Mouse (Mus musculus) lung, embryonic 15.5 days (tissue): ENCODE results near the gene Scube3. TPM values are rescaled to one million over a fixed set of nuclear protein-coding genes. Genes with fewer than 3 reads are reported as not detected.
A peak's percentile ranks its signal among the peaks of the same experiment; 100 is the strongest.
"Not testable (repeated sequence)": the region's sequence is repeated elsewhere in the genome, so short reads cannot be mapped to it uniquely, and the experiment has no call there.

Source experiments
- ATAC-seq: fragments of 200-750 bp; cut with Nextera tagmentation; 2 replicates; pipeline ENCODE4 v1.8.0; 2017; ENCODE audit warnings: moderate number of reproducible peaks, borderline replicate concordance; ENCODE audit not compliant: low FRiP score, low TSS enrichment; ENCODE audit errors: extremely low read depth
- H3K27ac ChIP-seq: fragments of 300-500 bp; sonication (generic); 2 replicates; pipeline ENCODE4 v1.5.1; 2015; ENCODE audit warnings: moderate library complexity, mild to moderate bottlenecking, inconsistent platforms
- H3K27me3 ChIP-seq: fragments of 300-500 bp; sonication (generic); 2 replicates; pipeline ENCODE4 v1.6.1; 2015; ENCODE audit warnings: inconsistent platforms
- H3K36me3 ChIP-seq: fragments of 300-500 bp; sonication (generic); 2 replicates; pipeline ENCODE4 v1.6.1; 2015; ENCODE audit warnings: inconsistent platforms
- H3K4me1 ChIP-seq: fragments of 300-500 bp; sonication (generic); 2 replicates; pipeline ENCODE4 v1.6.1; 2015; ENCODE audit warnings: inconsistent platforms
- H3K4me2 ChIP-seq: fragments of 300-500 bp; sonication (generic); 2 replicates; pipeline ENCODE4 v1.6.1; 2015; ENCODE audit warnings: inconsistent platforms, mild to moderate bottlenecking, moderate library complexity
- H3K4me3 ChIP-seq: fragments of 300-500 bp; sonication (generic); 2 replicates; pipeline ENCODE4 v1.5.1; 2015; ENCODE audit warnings: mild to moderate bottlenecking, inconsistent platforms
- H3K9ac ChIP-seq: fragments of 300-500 bp; sonication (generic); 2 replicates; pipeline ENCODE4 v1.6.1; 2015; ENCODE audit warnings: inconsistent platforms
- H3K9me3 ChIP-seq: fragments of 300-500 bp; sonication (generic); 2 replicates; pipeline ENCODE4 v1.6.1; 2016; ENCODE audit warnings: inconsistent platforms
- WGBS: fragments of 180-500 bp; shearing (Covaris S2); methylation state at CpG from one replicate; pipeline ENCODE4 v1.1.7; 2015; 5-methylcytosine and 5-hydroxymethylcytosine counted together
- polyA plus RNA-seq: library from polyadenylated mRNA; unstranded; fragments of >200 nt; fragmentation: Nextera tagmentation; extraction: Ambion mirVana; gene quantifications from 2 replicates; pipeline ENCODE4 v1.2.1, GENCODE M21; 2015

The Scube3 gene
- polyA plus RNA-seq, 1 experiment from 2014 or later: 1.7 TPM

DNA sequence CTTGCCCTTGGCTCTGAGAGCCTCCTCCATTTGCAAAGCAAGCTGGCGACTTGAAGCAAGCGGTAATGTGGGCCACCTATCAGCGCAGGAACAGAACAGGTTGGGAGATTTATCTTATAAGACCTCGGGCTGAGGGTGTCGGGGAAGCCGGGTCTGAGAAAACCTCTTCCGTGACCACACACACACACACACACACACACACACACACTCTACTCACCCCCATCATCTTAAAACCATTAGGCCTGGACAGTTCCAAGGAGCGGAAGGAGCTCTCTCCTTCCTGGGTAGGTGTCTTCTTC lies 66.3 kb downstream of the Scube3 start:
- 78% methylated on average over 8 of the region's 8 CpGs for WGBS
- no peak overlapping the region for H3K27ac ChIP-seq
- ATAC-seq: no peak

GRCm38 (mm10) chr17:28209457-28210110 lies 67.6 kb downstream of the Scube3 start:
- ATAC-seq: no peak
- WGBS: 61% methylated on average over 4 of the region's 4 CpGs
- Histone ChIP-seq H3K27ac (no peak overlapping the region), H3K27me3 (no peaks in the 10 kb centered on the region), H3K4me1 (peaks cover 14% of the 10 kb centered on the region), H3K4me3 (no peak overlapping the region), H3K4me2 (no peak overlapping the region), H3K9me3 (no peaks in the 10 kb centered on the region), H3K36me3 (0 out of 2 replicates have a peak, but pooled peaks cover 3% of the 10 kb centered on the region), H3K9ac (no peak overlapping the region)

More for the DNA sequence above, 66.3 kb downstream of the Scube3 start:
- no peak overlapping the region for H3K9ac ChIP-seq
- no peaks in the 10 kb centered on the region for H3K9me3 ChIP-seq
- peaks cover 8% of the 10 kb centered on the region; the same call in 1 of the 2 replicates for H3K36me3 ChIP-seq
- H3K4me3 ChIP-seq: peak overlapping the region; percentile 30
- H3K4me2 ChIP-seq: peak overlapping the region; percentile 57
- H3K27me3 ChIP-seq: no peaks in the 10 kb centered on the region
- H3K4me1 ChIP-seq: peaks cover 14% of the 10 kb centered on the region

DNA sequence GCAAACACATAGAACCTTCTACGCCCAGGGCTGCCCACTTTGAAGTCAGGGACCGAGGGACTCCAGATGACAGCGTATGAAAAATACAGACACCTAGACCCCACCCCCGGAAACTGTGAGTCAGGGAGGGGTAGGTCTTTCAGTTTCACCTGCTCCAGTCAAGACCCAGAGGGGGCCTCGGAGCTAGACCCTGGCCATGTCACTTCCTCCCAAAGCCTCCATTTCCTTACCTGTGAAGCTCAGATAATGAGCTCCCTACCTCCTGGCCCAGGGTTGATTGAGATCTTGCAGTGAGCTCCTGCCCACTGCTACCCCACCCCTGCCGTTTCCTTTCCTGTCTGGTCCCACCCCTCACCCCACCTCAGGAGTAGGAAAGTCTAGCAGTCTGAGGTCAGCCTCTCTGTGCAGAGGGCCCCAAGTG lies 70.0 kb downstream of the Scube3 start:
- 49% methylated on average over 6 of the region's 6 CpGs for WGBS
- Histone ChIP-seq H3K27me3 (no peaks in the 10 kb centered on the region), H3K4me3 (no peak overlapping the region), H3K27ac (no peak overlapping the region), H3K4me1 (peaks cover 12% of the 10 kb centered on the region), H3K9me3 (no peaks in the 10 kb centered on the region), H3K36me3 (no peaks in the 10 kb centered on the region), H3K4me2 (no peak overlapping the region), H3K9ac (no peak overlapping the region)
- ATAC-seq: no peak

DNA sequence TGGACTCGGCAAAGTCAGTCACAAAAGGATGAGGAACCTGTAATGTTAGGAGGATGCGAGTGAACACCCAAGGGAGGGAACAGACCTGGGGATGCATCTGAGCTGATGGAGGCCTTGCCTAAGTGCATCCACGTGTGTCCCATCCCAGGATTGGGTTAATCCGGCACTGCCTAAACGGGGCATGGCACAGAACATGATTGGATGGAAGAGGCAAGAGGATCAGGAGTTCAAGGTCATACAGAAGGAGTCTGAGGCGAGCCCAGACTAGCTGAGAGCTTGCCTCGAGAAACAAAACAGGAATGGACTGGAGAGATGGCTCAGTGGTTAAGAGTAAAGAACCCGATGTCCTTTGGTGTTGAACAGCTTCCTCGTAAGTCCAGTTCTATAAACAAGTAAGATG lies 70.5 kb downstream of the Scube3 start:
- ATAC-seq: no peak
- no peak overlapping the region for H3K4me3 ChIP-seq
- H3K36me3 ChIP-seq: no peaks in the 10 kb centered on the region
- WGBS: 53% methylated on average over 9 of the region's 9 CpGs
- H3K27ac ChIP-seq: no peak overlapping the region
- no peaks in the 10 kb centered on the region for H3K27me3 ChIP-seq
- H3K9ac ChIP-seq: no peak overlapping the region
- H3K4me1 ChIP-seq: peaks cover 8% of the 10 kb centered on the region
- H3K4me2 ChIP-seq: no peak overlapping the region
- no peaks in the 10 kb centered on the region for H3K9me3 ChIP-seq

DNA sequence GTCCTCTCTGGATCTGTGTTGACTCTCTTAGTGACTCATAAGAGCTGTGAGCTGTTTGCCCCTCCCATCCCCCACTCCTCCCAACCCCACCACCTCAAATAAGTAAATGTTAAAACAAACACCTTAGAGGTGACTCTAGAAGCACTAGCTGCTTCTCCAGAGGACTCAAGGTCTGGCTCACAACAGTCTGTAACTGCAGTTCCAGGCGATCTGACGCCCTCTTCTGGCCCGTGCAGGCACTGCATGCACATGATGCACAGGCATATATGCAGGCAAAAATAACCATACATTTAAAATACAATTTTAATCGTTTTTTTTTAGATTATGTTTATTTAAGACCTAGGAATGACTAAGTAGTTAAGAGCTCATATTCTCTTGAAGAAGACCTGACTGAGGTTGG lies 71.3 kb downstream of the Scube3 start:
- H3K36me3 ChIP-seq: no peaks in the 10 kb centered on the region
- no peaks in the 10 kb centered on the region for H3K27me3 ChIP-seq
- H3K4me2 ChIP-seq: no peak overlapping the region
- no peak overlapping the region for H3K9ac ChIP-seq
- no peak overlapping the region for H3K27ac ChIP-seq
- 27% methylated on average over 4 of the region's 4 CpGs for WGBS
- H3K4me3 ChIP-seq: no peak overlapping the region
- H3K4me1 ChIP-seq: peaks cover 8% of the 10 kb centered on the region
- no peak for ATAC-seq
- no peaks in the 10 kb centered on the region for H3K9me3 ChIP-seq

DNA sequence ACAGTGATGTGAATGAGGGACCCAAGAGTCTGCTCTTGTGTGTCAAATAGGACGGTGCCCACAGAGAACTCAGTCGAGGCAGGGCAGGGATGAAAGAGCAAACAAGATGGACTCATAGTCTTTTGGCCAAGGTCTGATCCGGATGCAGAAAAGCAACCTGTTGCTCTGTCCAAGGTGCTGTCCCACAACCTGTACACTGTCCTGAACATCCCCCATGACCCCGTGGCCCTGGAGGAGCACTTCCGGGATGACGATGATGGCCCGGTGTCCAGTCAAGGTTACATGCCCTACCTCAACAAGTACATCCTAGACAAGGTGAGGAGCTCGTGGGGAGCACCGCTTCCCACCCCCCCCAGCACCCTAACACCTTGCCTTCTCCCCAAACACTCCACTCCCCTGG lies 74.8 kb downstream of the Scube3 start:
- Histone ChIP-seq H3K4me1 (peaks cover 11% of the 10 kb centered on the region), H3K9ac (no peak overlapping the region), H3K4me2 (no peak overlapping the region), H3K27me3 (no peaks in the 10 kb centered on the region), H3K4me3 (no peak overlapping the region), H3K27ac (no peak overlapping the region), H3K36me3 (no peaks in the 10 kb centered on the region), H3K9me3 (no peaks in the 10 kb centered on the region)
- WGBS: 86% methylated on average over 9 of the region's 9 CpGs
- no peak for ATAC-seq

GRCm38 (mm10) chr17:28217721-28218649 lies 76.0 kb downstream of the Scube3 start:
- Histone ChIP-seq H3K4me2 (peak overlapping the region; percentile 37), H3K9ac (no peak overlapping the region), H3K27ac (peak overlapping the region; percentile 37; the same call in 1 of the 2 replicates), H3K9me3 (no peaks in the 10 kb centered on the region), H3K4me1 (peaks cover 14% of the 10 kb centered on the region), H3K36me3 (no peaks in the 10 kb centered on the region), H3K4me3 (no peak overlapping the region), H3K27me3 (no peaks in the 10 kb centered on the region)
- 19% methylated on average over 23 of the region's 23 CpGs for WGBS
- no peak for ATAC-seq

GRCm38 (mm10) chr17:28222463-28222862 lies 80.5 kb downstream of the Scube3 start:
- not testable (repeated sequence) for H3K27ac ChIP-seq, ATAC-seq, H3K9ac ChIP-seq, H3K27me3 ChIP-seq, H3K4me3 ChIP-seq, H3K36me3 ChIP-seq, H3K4me2 ChIP-seq, H3K9me3 ChIP-seq
- peaks cover 24% of the 10 kb centered on the region for H3K4me1 ChIP-seq
- WGBS: 88% methylated on average over 10 of the region's 10 CpGs

- peak; percentile 93 for ATAC-seq
- Histone ChIP-seq H3K27me3 (no peaks in the 10 kb centered on the region), H3K36me3 (no peaks in the 10 kb centered on the region), H3K9ac (peak overlapping the region; percentile 45), H3K4me1 (peaks cover 14% of the 10 kb centered on the region), H3K4me3 (peak overlapping the region; percentile 49), H3K27ac (peak overlapping the region; percentile 61), H3K4me2 (peak overlapping the region; percentile 80), H3K9me3 (no peaks in the 10 kb centered on the region)
- WGBS: 2% methylated on average over 44 of the region's 46 CpGs
These were observed 81.8 kb downstream of the Scube3 start for GRCm38 (mm10) chr17:28223561-28224391.
